Mouse (Mus musculus) leukemia stem cell, adult 10-12 weeks (primary cell): ENCODE measurements around the gene Trappc2l. TPM values are rescaled to one million over a fixed set of nuclear protein-coding genes. Genes with fewer than 3 reads are reported as not detected.

Experiments used
- polyA plus RNA-seq: library from polyadenylated mRNA; stranded (reverse); fragments of >175 nt; gene quantifications from 2 replicates; pipeline ENCODE4 v1.2.3, GENCODE M21; 2012; ENCODE audit warnings: low replicate concordance

Trappc2l gene
- 1.6 TPM in 1 of 2 replicates, not detected in the other for polyA plus RNA-seq

DNA sequence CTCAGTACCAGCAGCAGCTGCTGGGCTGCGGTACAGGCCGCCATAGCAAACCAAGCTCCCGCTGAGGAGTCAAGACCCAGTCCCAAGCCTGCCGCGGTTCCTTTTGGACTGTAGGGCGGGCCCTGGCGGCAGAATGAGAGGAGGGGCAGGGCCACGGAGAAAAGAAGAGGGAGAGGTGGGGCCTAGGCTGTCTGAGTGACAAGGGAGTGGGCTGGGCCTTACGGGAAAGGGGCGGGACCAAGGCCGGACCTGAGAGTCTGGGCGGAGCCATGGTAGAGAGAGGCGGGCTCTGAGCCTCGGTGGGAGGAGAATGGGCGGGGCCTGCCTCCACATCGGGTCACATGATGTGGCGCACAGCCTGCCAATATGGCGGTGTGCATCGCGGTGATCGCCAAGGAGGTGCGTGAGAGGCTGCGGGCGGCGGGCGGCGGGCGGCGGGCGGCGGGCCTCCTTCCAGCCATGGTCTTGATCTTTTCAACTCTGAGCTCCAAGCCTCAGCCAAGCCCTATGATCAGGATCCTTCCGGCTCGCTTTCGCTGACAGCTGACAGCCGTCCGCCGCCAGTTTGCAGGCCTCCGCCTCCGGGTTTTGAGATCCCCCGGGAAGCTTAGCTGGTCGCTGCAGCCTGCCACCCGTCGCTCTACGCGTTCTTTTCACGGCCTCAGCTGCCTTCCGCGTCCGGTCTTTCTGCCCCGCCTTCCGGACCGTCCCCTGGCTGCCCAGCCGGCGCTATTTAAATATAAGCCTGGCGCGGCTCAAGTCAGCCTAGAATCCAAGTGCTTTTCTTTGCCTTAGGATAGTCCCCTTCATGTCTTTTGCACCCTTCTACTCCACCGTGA, at the start of gene Trappc2l, which contains the start of gene Galns:
Gene Trappc2l, plus strand, starts transcription at position 346 of the 839 bp plus-strand sequence.
Gene Galns, minus strand, starts transcription at position 169 of the 839 bp plus-strand sequence.

DNA sequence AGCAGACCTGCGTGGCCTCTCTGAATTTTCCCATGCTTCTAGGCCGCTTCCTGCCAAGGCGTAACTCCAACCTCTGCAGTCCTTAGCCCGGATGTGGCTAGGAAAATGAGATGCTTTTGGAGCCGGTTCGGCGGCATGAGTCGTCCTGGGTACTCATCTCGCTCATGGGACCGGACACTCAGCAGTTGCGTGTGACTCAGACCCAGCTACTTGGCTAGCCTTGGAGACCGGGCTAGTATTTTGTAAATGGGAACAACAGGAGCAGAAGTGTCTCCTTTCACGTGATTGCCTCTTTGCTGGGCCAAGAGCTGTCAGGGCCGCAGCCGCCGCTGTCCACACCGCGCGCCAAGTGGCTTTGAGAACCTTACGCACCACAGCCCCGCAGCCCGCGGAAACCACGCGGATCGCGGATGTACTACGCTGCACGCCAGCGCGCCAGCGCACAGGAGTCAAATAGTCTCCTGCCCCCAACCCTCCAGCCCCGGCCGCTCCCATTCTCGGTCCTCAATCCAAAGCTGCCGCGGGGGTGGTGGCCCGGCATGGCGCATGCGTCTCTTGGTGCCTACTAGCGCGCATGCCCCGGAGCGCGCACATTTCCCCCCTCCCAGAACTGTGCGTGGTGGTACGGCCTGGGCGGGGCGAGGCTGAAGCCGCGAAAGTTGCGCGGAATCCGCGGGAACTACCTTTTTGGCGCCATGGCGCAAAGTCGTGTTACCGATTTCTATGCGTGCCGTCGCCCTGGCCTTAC, 43.9 kb upstream of the Trappc2l start, which contains the start of gene Cdt1:
Gene Cdt1, plus strand, starts transcription at position 655 of the 748 bp plus-strand sequence.

DNA sequence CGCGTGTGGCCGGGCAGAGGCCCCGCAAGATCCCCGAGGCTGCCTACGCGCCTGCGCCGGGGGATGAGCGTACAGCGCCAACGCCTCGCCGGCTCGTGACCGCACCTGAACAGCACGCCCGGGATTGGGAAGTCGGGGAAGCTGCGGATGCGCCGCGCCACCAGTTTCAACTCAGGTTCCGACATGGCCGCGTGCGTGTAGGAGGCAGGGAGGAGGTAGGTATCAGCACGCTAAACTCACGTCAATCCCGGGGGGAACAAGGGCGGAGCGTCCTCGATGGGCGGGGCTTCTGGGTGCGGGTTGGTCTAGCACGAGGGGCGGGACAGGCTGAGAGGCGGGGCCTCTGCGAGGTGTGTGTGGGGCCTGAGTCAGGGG, 34.8 kb upstream of the Trappc2l start, which contains the start of gene Aprt:
Gene Aprt, minus strand, starts transcription at position 262 of the 375 bp plus-strand sequence.

GRCm38 (mm10) chr8:122622727-122623126, 11.3 kb downstream of the Trappc2l start, which contains the start of gene Pabpn1l:
TSS of gene Pabpn1l (minus strand) at chr8:122622739.

Other genes starting within 250 kb of the Trappc2l start
- 91.5 and 120 TPM in 2 replicates for gene Zc3h18, start 235.0 kb upstream of the Trappc2l start, polyA plus RNA-seq
- gene Il17c, start 189.6 kb upstream of the Trappc2l start, polyA plus RNA-seq, result 0.27 TPM in 1 of 2 replicates, not detected in the other
- gene Cyba, start 178.7 kb upstream of the Trappc2l start, polyA plus RNA-seq, result 241 and 437 TPM in 2 replicates
- 7.4 and 8.7 TPM in 2 replicates for gene Mvd, start 168.2 kb upstream of the Trappc2l start, polyA plus RNA-seq
- 0.42 and 0.59 TPM in 2 replicates for gene Snai3, start 150.9 kb upstream of the Trappc2l start, polyA plus RNA-seq
- 16.7 and 27.1 TPM in 2 replicates for gene Rnf166, start 135.6 kb upstream of the Trappc2l start, polyA plus RNA-seq
- 35.6 and 52.9 TPM in 2 replicates for gene Ctu2, start 135.5 kb upstream of the Trappc2l start, polyA plus RNA-seq
- gene Piezo1, start 60.3 kb upstream of the Trappc2l start, polyA plus RNA-seq, result 144 and 175 TPM in 2 replicates
- 618 and 659 TPM in 2 replicates for gene Cdt1, start 43.6 kb upstream of the Trappc2l start, polyA plus RNA-seq
- gene Aprt, start 34.7 kb upstream of the Trappc2l start, polyA plus RNA-seq, result 73.2 and 246 TPM in 2 replicates
- gene Galns, start 177 bp upstream of the Trappc2l start, polyA plus RNA-seq, result 2.4 and 8.2 TPM in 2 replicates
- not detected in 2 replicates for gene Pabpn1l, start 11.1 kb downstream of the Trappc2l start, polyA plus RNA-seq
- 199 and 264 TPM in 2 replicates for gene Cbfa2t3, start 87.5 kb downstream of the Trappc2l start, polyA plus RNA-seq
- 7.4 and 9.4 TPM in 2 replicates for gene Acsf3, start 163.8 kb downstream of the Trappc2l start, polyA plus RNA-seq
- gene Cdh15, start 236.3 kb downstream of the Trappc2l start, polyA plus RNA-seq, result not detected in 2 replicates